Mouse (Mus musculus) embryonic fibroblast, embryonic 13.5 days (primary cell): Measurements from ENCODE around the gene Rarres1. TPM values are rescaled to one million over a fixed set of nuclear protein-coding genes. Genes with fewer than 3 reads are reported as not detected.

Experiments used
- H3K27ac ChIP-seq: 2 replicates; pipeline ENCODE4 v1.5.1; 2012; ENCODE audit warnings: low read length, control low read depth, inconsistent platforms; ENCODE audit not compliant: insufficient read depth
- H3K4me1 ChIP-seq: 2 replicates; pipeline ENCODE4 v1.6.1; 2011; ENCODE audit warnings: low read length; ENCODE audit not compliant: control insufficient read depth, insufficient read depth
- H3K4me3 ChIP-seq: 2 replicates; pipeline ENCODE4 v1.5.1; 2011; ENCODE audit warnings: mild to moderate bottlenecking, control low read depth, low read length; ENCODE audit not compliant: insufficient read depth
- CTCF ChIP-seq: IDR thresholded peaks from 2 replicates; pipeline ENCODE4 v1.5.1; 2011; ENCODE audit warnings: mild to moderate bottlenecking, control low read depth, low read length, moderate library complexity, borderline replicate concordance; ENCODE audit not compliant: insufficient read depth
- POLR2A ChIP-seq: IDR thresholded peaks from 2 replicates; pipeline ENCODE4 v1.6.1; 2011; ENCODE audit warnings: low read depth, mild to moderate bottlenecking, control low read depth, low read length, moderate library complexity
- polyA plus RNA-seq: library from polyadenylated mRNA; stranded (reverse); fragments of >200 nt; gene quantifications from 2 replicates; pipeline ENCODE4 v1.2.4, GENCODE M21; 2011; ENCODE audit warnings: low read depth; ENCODE audit not compliant: missing spikeins, insufficient read length

Gene Rarres1
- polyA plus RNA-seq, 1 experiment: 16.2 TPM

GRCm38 (mm10) chr3:67522709-67523108 is 7.4 kb upstream of the Rarres1 start:
- Histone ChIP-seq H3K27ac (no peak overlapping the region), H3K4me3 (no peak overlapping the region), H3K4me1 (no peaks in the 10 kb centered on the region)
- TF ChIP-seq CTCF: no peak
- TF ChIP-seq POLR2A: no peak

GRCm38 (mm10) chr3:67520568-67521143 is 5.3 kb upstream of the Rarres1 start:
- Histone ChIP-seq H3K4me1 (no peaks in the 10 kb centered on the region), H3K27ac (no peak overlapping the region), H3K4me3 (no peak overlapping the region)
- no peak for TF ChIP-seq POLR2A
- no peak for TF ChIP-seq CTCF

- no peak overlapping the region for H3K27ac ChIP-seq
- TF ChIP-seq POLR2A (no peak), CTCF (no peak)
- no peaks in the 10 kb centered on the region for H3K4me1 ChIP-seq
- peak overlapping the region; percentile 50 for H3K4me3 ChIP-seq
Observed at GRCm38 (mm10) chr3:67514801-67515273, 486 bp downstream of the Rarres1 start.

GRCm38 (mm10) chr3:67512807-67513206 is 2.5 kb downstream of the Rarres1 start:
- Histone ChIP-seq H3K4me3 (no peak overlapping the region), H3K27ac (no peak overlapping the region), H3K4me1 (peaks cover 4% of the 10 kb centered on the region)
- TF ChIP-seq POLR2A: no peak
- TF ChIP-seq CTCF: 0 out of 2 replicates have a peak, but pooled peaks have one; percentile 17

- H3K27ac ChIP-seq: peak overlapping the region; percentile 89
- TF ChIP-seq POLR2A: no peak
- no peak for TF ChIP-seq CTCF
- H3K4me1 ChIP-seq: peaks cover 6% of the 10 kb centered on the region
- no peak overlapping the region for H3K4me3 ChIP-seq
Observed at GRCm38 (mm10) chr3:67508216-67508892, 7.0 kb downstream of the Rarres1 start.

- peak overlapping the region; percentile 90 for H3K27ac ChIP-seq
- H3K4me1 ChIP-seq: peaks cover 6% of the 10 kb centered on the region
- H3K4me3 ChIP-seq: no peak overlapping the region
- TF ChIP-seq POLR2A: no peak
- no peak for TF ChIP-seq CTCF
Observed at GRCm38 (mm10) chr3:67505286-67505685, 10.0 kb downstream of the Rarres1 start.

- H3K27ac ChIP-seq: no peak overlapping the region
- TF ChIP-seq CTCF (no peak), POLR2A (no peak)
- peaks cover 6% of the 10 kb centered on the region for H3K4me1 ChIP-seq
- no peak overlapping the region for H3K4me3 ChIP-seq
Observed at GRCm38 (mm10) chr3:67503878-67504277, 11.4 kb downstream of the Rarres1 start.

GRCm38 (mm10) chr3:67499406-67499791 is 15.9 kb downstream of the Rarres1 start:
- Histone ChIP-seq H3K4me3 (no peak overlapping the region), H3K27ac (no peak overlapping the region), H3K4me1 (no peaks in the 10 kb centered on the region)
- TF ChIP-seq CTCF (no peak), POLR2A (no peak)

GRCm38 (mm10) chr3:67498773-67499405 is 16.4 kb downstream of the Rarres1 start:
- Histone ChIP-seq H3K4me3 (no peak overlapping the region), H3K27ac (no peak overlapping the region), H3K4me1 (no peaks in the 10 kb centered on the region)
- TF ChIP-seq CTCF: no peak
- no peak for TF ChIP-seq POLR2A

GRCm38 (mm10) chr3:67497998-67498397 is 17.3 kb downstream of the Rarres1 start:
- Histone ChIP-seq H3K27ac (no peak overlapping the region), H3K4me1 (no peaks in the 10 kb centered on the region), H3K4me3 (no peak overlapping the region)
- TF ChIP-seq POLR2A: no peak
- TF ChIP-seq CTCF: no peak
